Mouse (Mus musculus): Measurements from ENCODE around the gene Clybl.

GRCm38 (mm10) chr14:122380896-122381845 is 199.7 kb downstream of the Clybl start:
- no peak for TF ChIP-seq NRF1 (IDR thresholded peaks at IDR 0.05; ENCODE audit: low read depth, low read length)
- TF ChIP-seq MAFK (IDR thresholded peaks at IDR 0.05; ENCODE audit: insufficient replicate concordance, low read length), result no peak
- no peak for TF ChIP-seq POLR2A (IDR thresholded peaks at IDR 0.05; ENCODE audit: low read depth, low read length)
- TF ChIP-seq CTCF (conservative IDR thresholded peaks at IDR 0.05 in 1 of 2, IDR thresholded peaks at IDR 0.05 in 1 of 2; ENCODE audit: low read depth in 2 of 2, low read length in 2 of 2), result no peak
- TF ChIP-seq HCFC1 (IDR thresholded peaks at IDR 0.05; ENCODE audit: low read depth, low read length), result no peak
- no peak for TF ChIP-seq UBTF (IDR thresholded peaks at IDR 0.05; ENCODE audit: low read depth, low read length)
- no peak for TF ChIP-seq MAX (IDR thresholded peaks at IDR 0.05; ENCODE audit: low read length)
- TF ChIP-seq CHD1 (IDR thresholded peaks at IDR 0.05; ENCODE audit: low read depth, low read length), result no peak
- TF ChIP-seq E2F4 (IDR thresholded peaks at IDR 0.05; ENCODE audit: insufficient replicate concordance, low read depth, low read length), result no peak
- no peak for TF ChIP-seq EP300 (IDR thresholded peaks at IDR 0.05; ENCODE audit: low read length)
- no peak for TF ChIP-seq MEF2A (IDR thresholded peaks at IDR 0.05; ENCODE audit: borderline replicate concordance, low read depth, low read length)
- TF ChIP-seq USF2 (conservative IDR thresholded peaks at IDR 0.05; ENCODE audit: low read depth, low read length), result no peak
- TF ChIP-seq SMC3 (IDR thresholded peaks at IDR 0.05; ENCODE audit: low read depth, low read length), result no peak
- TF ChIP-seq TCF12 (IDR thresholded peaks at IDR 0.05; ENCODE audit: low read depth, low read length), result no peak

Data from CH12.LX (cell line).